Mouse (Mus musculus): ENCODE measurements around the gene Fam78a. TPM values are rescaled to one million over a fixed set of nuclear protein-coding genes. Genes with fewer than 3 reads are reported as not detected.

Gene Fam78a
- polyA plus RNA-seq (2015; fragmentation: Nextera tagmentation; extraction: Ambion mirVana) = 0.79 and 0.82 TPM in 2 replicates

DNA sequence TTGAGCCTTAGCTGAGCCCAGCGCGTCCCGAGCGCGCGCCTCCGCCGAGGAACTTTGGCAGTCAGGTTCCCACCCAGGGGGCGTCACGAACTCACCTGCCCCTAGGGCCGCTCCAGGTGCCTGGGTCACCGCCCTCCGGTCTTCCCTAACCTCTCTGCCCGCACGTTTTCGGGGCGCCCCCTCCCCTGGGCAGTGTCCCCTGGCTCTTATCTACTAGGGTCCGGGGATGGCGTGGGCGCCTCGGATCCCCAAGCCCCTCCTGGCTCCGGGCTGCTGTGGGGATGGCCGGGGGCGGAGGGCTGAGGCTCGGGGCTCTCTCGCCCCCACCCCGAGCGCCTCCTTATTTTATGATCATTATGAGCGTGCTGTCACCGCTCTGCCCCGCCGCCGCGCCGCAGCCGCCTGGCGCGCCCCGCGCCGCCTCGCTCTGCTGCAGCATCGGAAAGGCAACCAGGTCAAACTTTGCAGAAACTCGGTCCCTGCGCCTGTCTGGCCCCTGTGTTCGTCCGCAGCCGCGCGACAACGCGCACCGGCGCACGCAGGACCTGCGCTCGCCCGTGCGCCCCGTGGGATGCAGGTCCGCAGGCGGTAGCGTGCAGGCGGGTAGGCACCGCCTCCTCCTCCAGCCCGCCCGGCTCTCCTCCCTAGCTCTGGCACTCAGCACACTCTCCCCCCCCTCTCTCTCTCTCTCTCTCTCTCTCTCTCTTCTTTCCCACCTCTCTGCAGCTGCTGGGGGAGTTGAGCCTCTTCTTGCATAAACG lies at the start of gene Fam78a:
TSS of gene Fam78a (minus strand) at position 747 of the 761 bp plus-strand sequence.
- H3K4me3 ChIP-seq (replicated peaks; ENCODE audit: low read depth, low read length) = peak within 1 kb of the TSS; percentile 59
- peaks cover 13% of the 10 kb centered on the region for H3K4me1 ChIP-seq (replicated peaks; ENCODE audit: insufficient read depth, low read length)
- no peaks in the 10 kb centered on the region for H3K36me3 ChIP-seq (ENCODE audit: insufficient read depth, low read length)
- peaks cover 29% of the 10 kb centered on the region for H3K27me3 ChIP-seq (ENCODE audit: insufficient read depth, low read length)
- peak; percentile 54 for DNase-seq (ENCODE audit: low spot score)
- under 1% methylated on average over 64 of the region's 68 CpGs for WGBS
- peak within 1 kb of the TSS; percentile 99 for H3K4me2 ChIP-seq (ENCODE audit: low read length)
- no peak for TF ChIP-seq CTCF (IDR thresholded peaks at IDR 0.05; ENCODE audit: low read depth)
- ATAC-seq (replicated peaks; ENCODE audit: low FRiP score, low read depth) = peak; percentile 27; the same call in 1 of the 2 replicates
- no peaks in the 10 kb centered on the region for H3K9me3 ChIP-seq (replicated peaks; ENCODE audit: low read length)
- H3K27ac ChIP-seq = no peak within 1 kb of the TSS
- peak within 1 kb of the TSS; percentile 32; the same call in 1 of the 2 replicates for H3K9ac ChIP-seq (ENCODE audit: low read depth, low read length)

DNA sequence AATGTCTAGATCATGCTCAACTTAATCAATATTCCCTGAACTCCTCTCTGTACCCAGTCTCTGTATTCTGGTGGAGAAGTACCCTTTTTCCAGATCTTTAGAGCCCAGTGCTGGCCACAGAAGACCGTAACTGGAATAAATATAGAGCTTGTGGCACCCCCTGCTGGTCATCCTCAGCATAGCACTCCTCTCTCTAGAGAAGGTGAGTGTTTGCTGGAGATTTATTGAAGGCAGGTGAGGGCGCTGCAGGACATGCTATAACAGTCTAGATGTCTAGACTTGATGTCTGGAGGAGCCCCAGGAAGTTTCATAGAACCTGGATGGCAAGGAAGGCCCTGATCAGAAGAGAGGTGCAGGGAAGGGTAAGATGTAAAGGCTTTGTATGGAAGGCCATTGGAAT lies 49.4 kb upstream of the Fam78a start:
- TF ChIP-seq CTCF (IDR thresholded peaks at IDR 0.05; ENCODE audit: low read depth) = peak; percentile 97
- Histone ChIP-seq H3K9me3 (replicated peaks; ENCODE audit: low read length) (no peaks in the 10 kb centered on the region), H3K9ac (ENCODE audit: low read depth, low read length) (no peak overlapping the region), H3K27me3 (ENCODE audit: insufficient read depth, low read length) (no peaks in the 10 kb centered on the region), H3K4me2 (ENCODE audit: low read length) (no peak overlapping the region), H3K27ac (no peak overlapping the region), H3K4me1 (replicated peaks; ENCODE audit: insufficient read depth, low read length) (no peaks in the 10 kb centered on the region), H3K36me3 (ENCODE audit: insufficient read depth, low read length) (no peaks in the 10 kb centered on the region), H3K4me3 (replicated peaks; ENCODE audit: low read depth, low read length) (no peak overlapping the region)
- DNase-seq (ENCODE audit: low spot score) (peak; percentile 89), ATAC-seq (replicated peaks; ENCODE audit: low FRiP score, low read depth) (no peak)
- 2% methylated on average over 2 of the region's 2 CpGs for WGBS

GRCm38 (mm10) chr2:32132567-32132992 lies 47.9 kb upstream of the Fam78a start:
- no peak for TF ChIP-seq CTCF (IDR thresholded peaks at IDR 0.05; ENCODE audit: low read depth)
- Histone ChIP-seq H3K27me3 (ENCODE audit: insufficient read depth, low read length) (no peaks in the 10 kb centered on the region), H3K4me1 (replicated peaks; ENCODE audit: insufficient read depth, low read length) (no peaks in the 10 kb centered on the region), H3K4me2 (ENCODE audit: low read length) (peak overlapping the region; percentile 5; the same call in 1 of the 2 replicates), H3K4me3 (replicated peaks; ENCODE audit: low read depth, low read length) (no peak overlapping the region), H3K9me3 (replicated peaks; ENCODE audit: low read length) (no peaks in the 10 kb centered on the region), H3K27ac (no peak overlapping the region), H3K36me3 (ENCODE audit: insufficient read depth, low read length) (no peaks in the 10 kb centered on the region), H3K9ac (ENCODE audit: low read depth, low read length) (no peak overlapping the region)
- DNase-seq (ENCODE audit: low spot score) (peak; percentile 79), ATAC-seq (replicated peaks; ENCODE audit: low FRiP score, low read depth) (peak; percentile 47)
- WGBS = 5% methylated on average over 11 of the region's 12 CpGs

DNA sequence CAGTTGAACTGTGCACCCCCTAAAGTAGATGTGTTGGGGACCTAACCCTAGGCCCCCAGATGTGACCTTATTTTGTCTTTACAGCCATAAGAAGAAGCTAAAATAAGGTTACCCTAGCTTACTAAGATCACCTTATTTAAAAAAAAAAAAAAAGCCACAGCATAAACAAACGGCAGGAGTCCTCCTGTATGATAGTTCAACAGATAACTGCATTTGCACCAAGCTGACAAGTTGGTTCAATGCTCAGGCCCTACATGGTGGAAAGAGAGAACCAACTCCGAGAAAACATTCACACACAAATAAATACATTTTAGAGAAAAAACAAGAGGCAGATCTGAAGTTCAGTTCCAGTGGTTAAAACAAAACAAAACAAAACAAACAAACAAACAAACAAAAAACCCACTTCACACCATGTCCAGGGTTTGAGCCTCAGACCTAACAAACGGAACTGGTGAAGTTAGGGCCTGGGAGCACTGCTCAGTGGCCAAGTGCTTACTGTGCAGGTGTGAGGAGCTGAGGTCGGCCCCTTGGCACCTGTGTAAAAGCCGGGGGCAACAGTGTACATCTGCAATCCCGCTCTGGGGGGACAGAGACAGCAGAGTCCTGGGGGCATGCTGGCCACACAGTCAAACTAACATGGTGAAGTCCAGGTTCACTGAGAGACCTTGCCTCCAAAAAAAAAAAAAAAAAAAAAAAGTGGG lies 47.4 kb upstream of the Fam78a start:
- H3K4me2 ChIP-seq (ENCODE audit: low read length) = peak overlapping the region; percentile 5; the same call in 1 of the 2 replicates
- no peak overlapping the region for H3K4me3 ChIP-seq (replicated peaks; ENCODE audit: low read depth, low read length)
- 60% methylated on average over 6 of the region's 6 CpGs for WGBS

DNA sequence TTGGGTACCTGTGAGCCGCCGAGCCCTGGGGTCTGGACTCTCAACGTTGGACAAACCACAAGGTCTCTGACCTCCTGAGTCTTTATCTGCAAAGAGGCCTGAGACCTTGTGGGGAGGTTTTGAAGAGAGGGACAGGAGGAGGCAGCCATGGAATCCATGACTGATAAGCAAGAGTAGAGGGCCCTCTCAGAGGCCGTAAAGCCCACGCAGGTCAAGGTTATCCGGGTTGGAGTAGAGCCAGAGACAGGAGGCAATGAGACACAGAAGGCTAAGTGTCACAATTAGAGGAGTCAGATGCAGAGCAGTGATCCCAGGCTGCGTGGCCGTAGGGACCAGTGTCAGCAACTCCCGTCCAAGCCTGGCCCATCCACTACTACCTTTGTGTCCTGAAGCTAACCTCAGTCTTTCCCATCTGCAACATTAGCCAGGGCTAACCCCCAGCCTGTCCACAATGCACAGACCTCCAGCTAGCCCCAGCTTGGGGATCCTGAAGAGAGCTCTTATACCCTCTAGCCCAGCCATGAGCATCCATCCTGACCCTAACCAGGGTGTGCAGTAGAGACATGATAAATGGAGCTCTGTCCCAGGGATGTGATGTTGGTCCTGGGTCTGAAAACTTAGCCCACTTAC lies 46.7 kb upstream of the Fam78a start:
- Histone ChIP-seq H3K4me1 (replicated peaks; ENCODE audit: insufficient read depth, low read length) (no peaks in the 10 kb centered on the region), H3K36me3 (ENCODE audit: insufficient read depth, low read length) (no peaks in the 10 kb centered on the region), H3K9ac (ENCODE audit: low read depth, low read length) (no peak overlapping the region), H3K9me3 (replicated peaks; ENCODE audit: low read length) (no peaks in the 10 kb centered on the region), H3K27ac (no peak overlapping the region), H3K4me2 (ENCODE audit: low read length) (no peak overlapping the region), H3K4me3 (replicated peaks; ENCODE audit: low read depth, low read length) (no peak overlapping the region), H3K27me3 (ENCODE audit: insufficient read depth, low read length) (no peaks in the 10 kb centered on the region)
- TF ChIP-seq CTCF (IDR thresholded peaks at IDR 0.05; ENCODE audit: low read depth) = no peak
- DNase-seq (ENCODE audit: low spot score) (no peak), ATAC-seq (replicated peaks; ENCODE audit: low FRiP score, low read depth) (no peak)
- WGBS = 69% methylated on average over 9 of the region's 9 CpGs

More for the DNA sequence above, 47.4 kb upstream of the Fam78a start:
- Histone ChIP-seq H3K36me3 (ENCODE audit: insufficient read depth, low read length) (no peaks in the 10 kb centered on the region), H3K9ac (ENCODE audit: low read depth, low read length) (no peak overlapping the region), H3K4me1 (replicated peaks; ENCODE audit: insufficient read depth, low read length) (no peaks in the 10 kb centered on the region), H3K9me3 (replicated peaks; ENCODE audit: low read length) (no peaks in the 10 kb centered on the region), H3K27ac (no peak overlapping the region), H3K27me3 (ENCODE audit: insufficient read depth, low read length) (no peaks in the 10 kb centered on the region)
- DNase-seq (ENCODE audit: low spot score) (no peak), ATAC-seq (replicated peaks; ENCODE audit: low FRiP score, low read depth) (no peak)
- no peak for TF ChIP-seq CTCF (IDR thresholded peaks at IDR 0.05; ENCODE audit: low read depth)

DNA sequence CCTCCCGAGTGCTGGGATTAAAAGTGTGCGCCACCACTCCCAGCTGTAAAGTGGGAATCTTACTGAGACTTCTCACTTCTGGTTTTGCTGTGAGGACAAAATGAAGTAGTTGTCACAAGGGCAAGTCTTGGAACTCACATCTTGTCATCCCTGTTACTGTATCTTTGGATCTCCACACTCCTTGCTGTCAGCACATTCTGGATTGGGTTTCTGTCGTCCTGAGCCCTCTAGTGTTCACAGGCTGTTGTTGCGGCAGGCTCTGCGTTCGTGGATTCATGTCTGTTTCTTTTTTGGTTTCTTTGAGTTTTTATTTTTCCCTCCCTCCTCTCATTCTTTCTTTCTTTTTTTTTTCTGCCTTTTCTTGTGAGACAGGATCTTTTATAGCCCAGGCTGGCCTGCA lies 45.8 kb upstream of the Fam78a start:
- WGBS = 35% methylated on average over 6 of the region's 6 CpGs
- DNase-seq (ENCODE audit: low spot score) = peak; percentile 85

More for the DNA sequence above, 45.8 kb upstream of the Fam78a start:
- H3K9ac ChIP-seq (ENCODE audit: low read depth, low read length) = no peak overlapping the region
- no peak overlapping the region; the same call in 1 of the 2 replicates for H3K4me2 ChIP-seq (ENCODE audit: low read length)
- TF ChIP-seq CTCF (IDR thresholded peaks at IDR 0.05; ENCODE audit: low read depth) = peak; percentile 77
- ATAC-seq (replicated peaks; ENCODE audit: low FRiP score, low read depth) = no peak
- no peaks in the 10 kb centered on the region for H3K27me3 ChIP-seq (ENCODE audit: insufficient read depth, low read length)
- H3K4me1 ChIP-seq (replicated peaks; ENCODE audit: insufficient read depth, low read length) = no peaks in the 10 kb centered on the region
- no peaks in the 10 kb centered on the region for H3K36me3 ChIP-seq (ENCODE audit: insufficient read depth, low read length)
- H3K9me3 ChIP-seq (replicated peaks; ENCODE audit: low read length) = no peaks in the 10 kb centered on the region
- H3K27ac ChIP-seq = no peak overlapping the region
- H3K4me3 ChIP-seq (replicated peaks; ENCODE audit: low read depth, low read length) = no peak overlapping the region

Measured in kidney, postnatal 0 days (tissue).